Mouse (Mus musculus) lung, postnatal 0 days (tissue): ENCODE data around the gene Ap2b1.

Source experiments
- CTCF ChIP-seq: IDR thresholded peaks from 2 replicates; pipeline ENCODE4 v1.5.1; 2016; ENCODE audit warnings: antibody characterized with exemption, mild to moderate bottlenecking
- EP300 ChIP-seq: IDR thresholded peaks from 2 replicates; pipeline ENCODE4 v1.6.1; 2016; ENCODE audit warnings: antibody characterized with exemption, mild to moderate bottlenecking, control low read depth

DNA sequence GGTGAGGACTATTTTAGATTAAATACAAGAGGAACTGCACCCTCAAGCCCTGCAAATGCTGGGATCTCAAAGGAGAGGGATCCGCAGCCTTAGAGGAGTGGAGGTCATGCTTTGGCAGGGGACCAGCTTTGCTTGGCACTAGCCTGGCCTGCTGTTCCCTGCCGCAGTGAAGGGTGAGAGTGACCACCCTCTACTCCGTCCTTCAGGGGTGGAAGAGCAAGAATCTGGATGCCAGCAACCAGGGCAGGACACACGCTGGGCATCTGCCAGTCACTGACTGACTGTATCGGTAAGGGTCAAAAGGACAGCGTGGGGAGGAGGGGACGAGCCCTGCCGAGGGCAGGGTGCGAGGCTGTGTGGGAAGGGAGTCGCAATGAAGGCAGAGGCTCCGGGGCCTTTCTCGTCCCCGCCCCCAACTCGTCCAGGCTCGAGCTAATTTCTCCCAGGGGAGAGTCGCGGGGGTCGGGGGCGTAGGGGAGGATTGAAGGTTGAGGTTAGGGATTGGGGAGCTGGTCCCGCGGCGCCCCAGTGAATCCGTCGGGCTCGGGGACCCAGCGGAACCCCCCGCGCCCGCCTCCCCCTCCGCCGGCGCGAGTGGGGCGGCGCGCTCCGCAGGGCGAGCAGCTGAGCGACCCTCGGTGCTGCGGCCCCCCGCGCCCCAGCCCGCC lies 110.4 kb downstream of the Ap2b1 start, which contains the start of gene Rasl10b:
- TF ChIP-seq EP300 (no peak), CTCF (no peak)
